Mouse (Mus musculus) Patski (cell line): ENCODE results near the gene Slc26a11. TPM values are rescaled to one million over a fixed set of nuclear protein-coding genes. Genes with fewer than 3 reads are reported as not detected.

Experiments
- ATAC-seq: fragments of 100-300 bp; one replicate; pipeline ENCODE4 v1.8.0; 2021
- CTCF ChIA-PET: fragments of 350-600 bp; sonication (Branson Sonifier 250); formaldehyde crosslinking; loops from one replicate; lab custom pipeline; 2022; ENCODE audit warnings: inconsistent platforms; lab: Charles Lee
- POLR2A ChIA-PET: fragments of 350-600 bp; sonication (Branson Sonifier 250); formaldehyde crosslinking; loops from one replicate; lab custom pipeline; 2022; ENCODE audit warnings: antibody characterized with exemption, inconsistent platforms; lab: Charles Lee
- DNase-seq: peaks from one replicate; pipeline ENCODE4 v3.0.0-alpha.2; 2011; ENCODE audit warnings: low read depth, low spot score
- H3K27me3 ChIP-seq: fragments of 371-371 bp; one replicate; pipeline ENCODE4 v1.5.1; 2021
- CTCF ChIP-seq: fragments of 100-300 bp; IDR thresholded peaks from one replicate; pipeline ENCODE4 v1.5.1; 2021
- in situ Hi-C: fragments of 300-500 bp; cut with MboI; formaldehyde crosslinking; loops from 3 replicates; pipeline ENCODE4 v1.11.1; 2018; ENCODE audit warnings: low pct_unique_long_range_greater_than_20kb, mixed read lengths
- polyA plus RNA-seq: library from polyadenylated mRNA; unstranded; gene quantifications from one replicate; pipeline ENCODE4 v1.2.3, GENCODE M21; 2021

Slc26a11 gene
- polyA plus RNA-seq, result 16.3 TPM

- CTCF ChIA-PET, result interaction anchor here (1.0 kb wide), 1 partner anchor 15 kb away, joined by 3 read pairs; no protein-coding TSS in a partner anchor
- ATAC-seq (peak; percentile 55), DNase-seq (no peak)
- H3K27me3 ChIP-seq, result no peaks in the 10 kb centered on the region
- no peak for TF ChIP-seq CTCF
- in situ Hi-C loops, result no loop called here
- POLR2A ChIA-PET, result interaction anchor here (0.6 to 1.7 kb wide), 4 partner anchors 12 to 29 kb away, joined by 3 to 5 read pairs (median 4); no protein-coding TSS in a partner anchor
Measured at GRCm38 (mm10) chr11:119355443-119356385, at the start of gene Slc26a11, which contains the start of gene Sgsh. TSS of gene Slc26a11 (plus strand) at chr11:119355557. TSS of gene Sgsh (minus strand) at chr11:119355536.

GRCm38 (mm10) chr11:119306762-119307657 is 48.3 kb upstream of the Slc26a11 start:
- TF ChIP-seq CTCF, result no peak
- no peaks in the 10 kb centered on the region for H3K27me3 ChIP-seq
- in situ Hi-C loops, result no loop called here
- ChIA-PET POLR2A (interaction anchor here (0.8 kb wide), 1 partner anchor 11 kb away, joined by 4 read pairs; no protein-coding TSS in a partner anchor), CTCF (interaction anchor here (0.9 kb wide), 1 partner anchor 38 kb away, joined by 3 read pairs; no protein-coding TSS in a partner anchor)
- no peak for DNase-seq
- no peak for ATAC-seq

DNA sequence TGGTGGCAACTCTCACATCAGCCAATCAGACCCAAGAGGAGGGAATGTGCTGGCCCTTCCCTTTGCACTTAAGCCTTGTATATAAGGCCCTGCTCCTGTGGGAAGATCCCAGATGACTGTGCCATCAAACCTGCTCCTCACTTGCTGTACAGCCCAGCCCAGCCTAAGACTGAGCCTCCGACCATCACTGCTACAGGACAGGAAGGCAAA is 47.8 kb upstream of the Slc26a11 start, which contains the start of gene Card14:
Gene Card14, plus strand, starts transcription at position 111 of the 210 bp plus-strand sequence.
- no peak for ATAC-seq
- TF ChIP-seq CTCF, result no peak
- DNase-seq, result no peak
- H3K27me3 ChIP-seq, result no peaks in the 10 kb centered on the region
- in situ Hi-C loops, result no loop called here
- ChIA-PET CTCF (no interaction called here), POLR2A (no interaction called here)

DNA sequence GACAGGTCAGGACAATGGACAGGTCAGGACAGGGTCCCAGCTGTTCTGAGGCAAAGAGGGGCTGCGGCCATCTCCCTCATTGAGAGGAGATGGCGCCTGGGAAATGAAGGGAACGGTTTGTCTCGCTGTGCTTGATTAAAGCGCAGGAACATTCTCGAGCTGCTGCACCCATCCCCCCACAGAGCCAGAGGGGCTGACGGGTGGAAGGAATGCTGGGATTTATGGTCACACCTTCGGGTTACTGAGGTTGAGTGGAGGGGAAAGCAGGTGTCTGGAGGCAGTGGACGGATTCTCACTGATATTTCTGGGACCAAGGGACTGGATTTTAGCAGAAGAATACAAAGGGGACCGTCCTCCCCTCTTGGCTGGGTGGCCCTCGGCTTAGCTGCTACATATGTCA is 47.4 kb upstream of the Slc26a11 start:
- no peak for DNase-seq
- ATAC-seq, result no peak
- in situ Hi-C loops, result no loop called here
- TF ChIP-seq CTCF, result no peak
- ChIA-PET CTCF (no interaction called here), POLR2A (no interaction called here)
- no peaks in the 10 kb centered on the region for H3K27me3 ChIP-seq

DNA sequence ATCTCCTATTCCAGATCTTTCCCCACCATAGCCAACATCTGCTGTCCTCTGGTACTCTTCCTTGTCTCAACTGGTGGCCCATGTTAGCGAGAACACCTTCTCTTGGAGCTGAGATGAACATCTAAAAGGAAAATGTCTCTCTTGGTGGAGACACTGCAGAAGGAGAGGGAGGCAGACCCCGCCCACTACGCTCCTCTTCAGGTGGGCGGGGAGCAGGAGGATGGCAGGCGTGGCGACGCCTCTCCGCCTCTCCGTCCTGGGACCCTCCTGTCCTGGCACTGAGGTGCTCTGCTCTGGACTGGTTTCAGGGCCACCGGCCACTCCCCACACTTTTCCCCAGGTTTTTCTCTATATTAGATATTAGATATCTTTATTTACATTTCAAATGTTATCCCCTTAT is 44.7 kb upstream of the Slc26a11 start:
- no peaks in the 10 kb centered on the region for H3K27me3 ChIP-seq
- ATAC-seq (no peak), DNase-seq (no peak)
- ChIA-PET CTCF (no interaction called here), POLR2A (no interaction called here)
- TF ChIP-seq CTCF, result no peak
- in situ Hi-C loops, result no loop called here

DNA sequence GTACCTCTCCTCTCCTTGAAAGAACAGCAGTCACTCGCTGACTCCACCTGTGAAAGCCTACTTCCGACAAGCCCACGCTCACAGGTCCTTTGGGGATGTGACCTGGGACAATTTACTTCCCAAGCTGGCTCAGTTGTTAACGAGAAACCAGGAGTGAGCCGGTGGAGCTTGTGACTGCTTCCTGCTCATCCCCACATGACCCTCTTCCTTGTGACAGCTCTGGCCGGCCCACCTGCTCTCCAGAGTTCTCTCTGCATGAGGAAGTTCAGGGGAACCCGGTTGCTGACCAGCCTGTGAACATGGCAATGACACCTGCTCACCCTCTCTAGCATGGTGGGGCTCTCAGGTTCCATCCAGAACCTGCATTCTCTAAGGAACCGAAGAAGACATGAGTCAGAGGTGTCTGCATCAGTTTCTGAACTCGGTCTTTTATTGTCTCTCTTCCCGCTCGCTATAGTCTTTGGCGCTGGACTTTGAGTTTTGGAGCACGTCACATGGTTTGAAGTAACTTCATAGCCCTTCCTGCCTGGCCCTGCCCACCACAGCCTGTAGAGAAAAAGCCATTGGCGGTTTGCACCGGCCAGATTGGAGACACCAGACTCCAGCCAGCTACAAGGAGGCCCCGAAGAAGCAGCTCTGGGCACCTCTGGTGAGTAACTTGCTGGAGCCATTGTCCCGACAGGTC is 41.0 kb upstream of the Slc26a11 start:
- ChIA-PET CTCF (no interaction called here), POLR2A (interaction anchor here (1.5 kb wide), 1 partner anchor 15 kb away, joined by 3 read pairs; no protein-coding TSS in a partner anchor)
- ATAC-seq (no peak), DNase-seq (no peak)
- TF ChIP-seq CTCF, result no peak
- no peaks in the 10 kb centered on the region for H3K27me3 ChIP-seq
- in situ Hi-C loops, result no loop called here

DNA sequence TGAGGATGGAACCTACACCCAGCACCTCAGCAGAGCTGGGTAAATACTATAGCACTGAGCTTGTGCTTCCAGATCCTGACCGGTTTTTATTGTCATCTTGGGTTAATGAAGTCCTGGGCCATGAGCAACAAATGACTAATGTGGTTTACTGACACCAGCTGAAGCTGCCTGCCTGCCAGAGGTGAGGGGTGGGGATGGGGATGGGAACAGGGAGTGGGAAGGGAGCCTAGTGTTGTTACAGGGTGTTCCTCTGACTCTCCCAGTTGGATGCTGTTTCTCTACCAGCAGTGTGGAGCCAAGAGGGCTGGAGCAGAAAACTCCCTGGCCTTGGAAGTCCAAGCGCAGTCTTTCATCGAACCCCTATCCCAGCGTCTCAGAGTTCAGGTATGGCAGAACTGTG is 38.6 kb upstream of the Slc26a11 start:
- CTCF ChIA-PET, result interaction anchor here (1.5 kb wide), 1 partner anchor 16 kb away, joined by 5 read pairs; no protein-coding TSS in a partner anchor
- in situ Hi-C loops, result no loop called here
- ATAC-seq (no peak), DNase-seq (no peak)
- POLR2A ChIA-PET, result interaction anchor here (0.9 kb wide), 1 partner anchor 16 kb away, joined by 3 read pairs; no protein-coding TSS in a partner anchor
- no peaks in the 10 kb centered on the region for H3K27me3 ChIP-seq
- TF ChIP-seq CTCF, result no peak

DNA sequence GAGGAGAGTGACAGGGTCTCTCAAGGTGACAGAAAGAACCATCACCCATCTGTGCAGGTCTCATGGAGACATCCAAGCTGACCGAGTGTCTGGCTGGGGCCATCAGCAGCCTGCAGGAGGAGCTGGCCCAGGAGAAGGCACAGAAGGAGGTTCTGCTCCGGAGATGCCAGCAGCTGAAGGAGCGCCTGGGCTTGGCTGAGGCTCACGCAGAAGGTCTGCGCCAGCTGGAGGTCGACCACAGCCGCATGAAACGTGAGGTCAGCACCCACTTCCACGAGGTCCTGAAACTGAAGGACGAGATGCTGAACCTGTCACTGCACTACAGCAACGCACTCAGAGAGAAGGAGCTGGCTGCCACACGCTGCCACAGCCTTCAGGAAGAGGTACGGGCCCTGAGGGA is 32.8 kb upstream of the Slc26a11 start:
- ChIA-PET CTCF (interaction anchor here (1.6 kb wide), 1 partner anchor 54 kb away, joined by 4 read pairs; the partner anchor contains the start of gene Gaa), POLR2A (no interaction called here)
- DNase-seq, result no peak
- H3K27me3 ChIP-seq, result peaks cover 14% of the 10 kb centered on the region
- in situ Hi-C loops, result no loop called here
- TF ChIP-seq CTCF, result no peak
- ATAC-seq, result no peak

DNA sequence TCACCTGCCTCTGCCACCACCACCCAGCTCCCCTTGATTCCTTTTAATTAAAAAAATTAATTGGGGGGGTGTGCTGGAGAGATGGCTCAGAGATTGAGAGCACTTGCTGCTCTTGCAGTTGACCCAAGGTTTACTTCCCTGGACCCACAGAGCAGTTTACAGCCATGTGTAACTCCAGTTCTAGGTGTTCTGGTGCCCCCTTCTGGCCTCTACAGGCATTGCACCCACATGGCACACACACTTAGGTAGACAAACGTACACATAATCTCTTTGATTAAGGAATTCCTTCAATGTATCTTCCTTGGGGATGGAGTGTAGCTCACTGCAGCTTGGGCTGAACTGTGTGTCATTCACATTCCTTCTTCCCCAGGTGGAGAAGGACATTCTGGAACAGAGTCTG is 30.3 kb upstream of the Slc26a11 start:
- in situ Hi-C loops, result no loop called here
- DNase-seq, result no peak
- peaks cover 14% of the 10 kb centered on the region for H3K27me3 ChIP-seq
- CTCF ChIA-PET, result interaction anchor here (0.6 kb wide), 1 partner anchor 63 kb away, joined by 3 read pairs; no protein-coding TSS in a partner anchor
- no peak for TF ChIP-seq CTCF
- ATAC-seq, result no peak
- POLR2A ChIA-PET, result no interaction called here

DNA sequence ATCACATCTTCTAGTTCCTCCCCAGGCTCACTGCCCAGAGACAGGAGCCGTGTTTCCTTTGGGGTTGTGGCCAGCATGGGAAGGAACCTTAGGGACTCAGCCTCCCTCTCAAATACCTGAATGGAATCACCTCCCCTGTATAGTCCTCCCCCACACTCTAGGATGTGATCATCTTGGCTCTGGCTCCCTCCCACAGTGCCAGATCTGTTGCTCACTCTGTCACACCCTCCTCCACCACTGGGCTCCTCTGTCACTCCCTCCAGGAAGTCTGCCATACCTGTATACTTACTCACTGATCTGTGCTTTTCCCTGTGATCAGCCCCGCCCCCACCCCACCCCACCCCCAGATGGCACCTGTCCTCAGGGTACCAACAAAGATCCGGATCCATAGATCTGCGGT is 24.8 kb upstream of the Slc26a11 start:
- no peaks in the 10 kb centered on the region for H3K27me3 ChIP-seq

More for the DNA sequence above, 24.8 kb upstream of the Slc26a11 start:
- ChIA-PET POLR2A (no interaction called here), CTCF (no interaction called here)
- no peak for TF ChIP-seq CTCF
- DNase-seq (no peak), ATAC-seq (no peak)
- in situ Hi-C loops, result no loop called here
